Mouse (Mus musculus): ENCODE data around the gene Clta.

DNA sequence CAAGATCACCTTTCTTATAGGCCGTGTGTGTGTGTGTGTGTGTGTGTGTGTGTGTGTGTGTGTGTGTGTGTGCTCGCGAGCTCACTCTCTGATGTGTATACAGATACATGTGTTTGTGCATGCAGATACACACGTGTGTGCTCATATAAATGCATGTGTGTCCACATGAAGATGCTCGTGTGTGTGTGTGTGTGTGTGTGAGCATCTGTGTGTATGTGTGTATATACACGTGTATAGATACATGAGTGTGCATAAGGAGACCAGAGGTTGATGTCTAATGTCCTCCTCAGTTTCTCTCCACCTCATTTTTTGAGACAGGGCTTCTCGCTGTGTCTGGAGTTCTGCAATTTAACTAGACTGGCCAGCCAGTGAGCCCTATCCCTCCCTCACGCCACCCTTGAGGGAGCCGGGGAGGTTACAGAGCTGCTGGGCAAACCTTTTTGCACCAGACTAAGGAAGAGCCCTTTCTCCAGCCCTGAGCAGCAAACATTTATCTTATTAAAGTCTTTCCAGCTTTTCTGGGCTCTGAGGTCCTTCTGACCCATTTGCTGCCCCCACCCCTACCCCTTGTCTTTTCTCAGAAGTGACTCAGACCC is 32.6 kb upstream of the Clta start:
- TF ChIP-seq NELFE (IDR thresholded peaks at IDR 0.05; ENCODE audit: low read depth, low read length): no peak
- no peak for TF ChIP-seq TBP (IDR thresholded peaks at IDR 0.05; ENCODE audit: low read depth, low read length)
- no peak for TF ChIP-seq POLR2AphosphoS2 (IDR thresholded peaks at IDR 0.05; ENCODE audit: low read length)
